Mouse (Mus musculus) adrenal gland, postnatal 25 days (tissue): ENCODE data around the gene Gm3286. TPM values are rescaled to one million over a fixed set of nuclear protein-coding genes. Genes with fewer than 3 reads are reported as not detected.
"Not testable (repeated sequence)": the region's sequence is repeated elsewhere in the genome, so short reads cannot be mapped to it uniquely, and the experiment has no call there.

ENCODE experiments used
- DNase-seq: peaks from one replicate; pipeline ENCODE4 v3.0.0; 2021; ENCODE audit warnings: mixed read lengths
- long read RNA-seq: library from polyadenylated mRNA; stranded (forward); transcript quantifications from one replicate; pipeline ENCODE4 v2.0.0, GENCODE M21; 2021
- total RNA-seq: library from RNA; stranded (reverse); gene quantifications from 2 replicates; pipeline ENCODE4 v1.2.3, GENCODE M21; 2021

Gene Gm3286
- total RNA-seq = not detected in 2 replicates
- long read RNA-seq = 0 reads

GRCm38 (mm10) chr5:95510458-95510857 lies at the start of gene Gm3286:
Gene Gm3286 (plus strand): TSS chr5:95510758.
- not testable (repeated sequence) for DNase-seq

Other genes with a start within 250 kb of the Gm3286 start
- gene Gm10424, start 238.0 kb upstream of the Gm3286 start, total RNA-seq = not detected in 2 replicates
- gene Gm3259, start 204.8 kb upstream of the Gm3286 start, total RNA-seq = not detected in 2 replicates
- gene D5Ertd577e, start 54.0 kb upstream of the Gm3286 start, total RNA-seq = not detected in 2 replicates
- not detected in 2 replicates for gene Gm7971, start 84.1 kb downstream of the Gm3286 start, total RNA-seq
- gene Gm7978, start 225.4 kb downstream of the Gm3286 start, total RNA-seq = not detected in 2 replicates
- gene Gm7982, start 231.3 kb downstream of the Gm3286 start, total RNA-seq = not detected in 2 replicates